Mouse (Mus musculus): ENCODE results near the gene Cox18. TPM values are rescaled to one million over a fixed set of nuclear protein-coding genes. Genes with fewer than 3 reads are reported as not detected.
"Not testable (repeated sequence)": the region's sequence is repeated elsewhere in the genome, so short reads cannot be mapped to it uniquely, and the experiment has no call there.

Gene Cox18
- total RNA-seq (2017) = 5.8 to 8.4 TPM (median 7.0 TPM) in 3 replicates

DNA sequence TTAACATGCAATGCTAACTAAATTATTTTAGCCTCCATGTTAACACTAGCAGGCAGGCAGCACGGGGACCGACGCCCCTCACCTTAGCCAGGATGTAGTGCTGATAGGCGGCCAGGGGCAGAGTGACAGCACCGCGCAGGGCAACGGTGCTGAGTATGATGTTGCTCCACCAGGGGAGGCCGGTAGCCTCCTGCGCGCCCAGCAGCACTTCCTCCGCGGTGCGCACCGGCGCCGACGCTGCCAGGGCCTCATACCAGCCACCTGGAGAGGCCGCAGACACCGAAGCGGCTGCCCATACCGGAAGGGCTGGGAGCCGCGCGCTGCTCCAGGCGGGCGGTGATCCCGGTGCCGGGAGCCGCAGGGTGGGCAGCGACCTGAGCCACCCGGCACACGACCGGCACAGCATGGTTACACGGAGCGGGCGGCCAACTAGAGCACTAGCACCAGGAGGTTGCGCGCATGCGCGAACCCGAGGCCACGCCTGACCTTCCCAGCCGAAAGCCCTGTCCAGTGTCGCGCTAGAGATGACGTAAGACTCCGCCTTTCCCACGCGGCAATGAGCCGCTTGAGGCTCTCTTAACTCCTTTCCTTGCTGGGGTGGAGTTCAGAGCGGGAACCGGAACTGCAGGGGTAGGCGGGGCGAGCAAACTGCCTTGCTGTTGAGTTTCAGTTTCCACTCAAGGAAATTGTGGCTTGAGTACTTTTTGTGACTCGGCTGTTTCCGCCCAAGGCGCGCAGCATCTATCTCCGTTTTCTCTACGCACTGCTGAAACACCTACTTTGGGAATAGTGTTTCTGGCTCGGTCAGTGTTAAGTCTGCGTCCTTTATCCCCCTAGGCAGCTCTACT, at the start of gene Cox18:
Cox18 (minus strand) TSS at position 468 of the 848 bp plus-strand sequence.
- peak; percentile 97 for ATAC-seq (replicated peaks; ENCODE audit: insufficient number of reproducible peaks, low FRiP score, low TSS enrichment, poor library complexity, severe bottlenecking)

DNA sequence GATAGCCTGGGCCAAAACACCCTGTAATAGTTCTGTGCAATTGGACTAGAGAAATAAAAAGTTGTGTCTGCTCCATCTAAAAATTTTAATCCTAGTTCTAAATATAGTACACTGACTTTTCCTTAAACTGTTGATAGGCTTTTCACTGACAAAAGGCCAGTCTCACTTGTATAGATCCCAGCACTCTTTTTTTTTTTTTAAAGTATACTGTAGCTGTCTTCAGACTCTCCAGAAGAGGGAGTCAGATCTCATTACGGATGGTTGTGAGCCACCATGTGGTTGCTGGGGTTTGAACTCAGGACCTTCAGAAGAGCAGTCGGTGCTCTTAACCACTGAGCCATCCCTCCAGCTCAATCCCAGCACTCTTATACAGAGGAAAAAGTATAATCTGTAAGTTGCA, 38.4 kb upstream of the Cox18 start:
- not testable (repeated sequence) for ATAC-seq (replicated peaks; ENCODE audit: insufficient number of reproducible peaks, low FRiP score, low TSS enrichment, poor library complexity, severe bottlenecking)

DNA sequence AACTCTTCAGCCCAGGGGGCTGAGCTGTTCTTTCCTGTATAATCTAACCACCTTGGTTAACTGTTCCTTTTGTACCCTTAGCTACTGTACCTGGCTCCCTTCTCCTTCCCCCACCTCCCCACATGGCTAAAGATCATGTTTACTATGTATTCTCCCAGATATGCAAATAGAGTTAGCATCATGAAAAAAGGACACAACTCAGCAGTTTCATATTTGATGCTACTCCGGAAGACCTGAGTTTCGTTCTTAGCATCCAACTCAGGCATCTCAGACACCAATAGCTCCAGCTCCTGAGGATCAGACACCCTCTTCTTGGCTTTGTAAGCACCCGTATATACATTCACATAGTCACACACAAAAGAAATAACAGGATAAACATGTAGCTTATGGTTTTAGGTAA, 33.2 kb upstream of the Cox18 start:
- no peak for ATAC-seq (replicated peaks; ENCODE audit: insufficient number of reproducible peaks, low FRiP score, low TSS enrichment, poor library complexity, severe bottlenecking)

DNA sequence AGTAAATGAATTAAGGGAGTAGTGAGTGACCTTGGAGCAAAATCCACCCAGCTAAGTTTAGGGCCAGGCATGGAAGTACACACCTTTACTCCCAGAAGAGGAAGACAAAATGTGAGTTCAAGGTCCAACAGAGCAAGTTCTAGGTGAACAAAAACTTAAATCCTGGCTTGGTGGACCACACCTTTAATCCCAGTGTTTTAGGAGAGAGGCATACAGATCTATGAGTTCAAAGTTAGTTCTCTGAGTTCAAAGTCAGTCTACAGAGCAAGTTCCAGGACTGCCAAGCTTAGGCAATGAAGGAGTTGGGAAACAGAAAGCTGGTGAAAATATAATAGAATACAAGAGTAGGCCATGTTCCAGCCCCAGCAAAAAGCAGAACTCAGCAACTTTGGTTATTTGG, 23.7 kb upstream of the Cox18 start:
- ATAC-seq (replicated peaks; ENCODE audit: insufficient number of reproducible peaks, low FRiP score, low TSS enrichment, poor library complexity, severe bottlenecking) = no peak

DNA sequence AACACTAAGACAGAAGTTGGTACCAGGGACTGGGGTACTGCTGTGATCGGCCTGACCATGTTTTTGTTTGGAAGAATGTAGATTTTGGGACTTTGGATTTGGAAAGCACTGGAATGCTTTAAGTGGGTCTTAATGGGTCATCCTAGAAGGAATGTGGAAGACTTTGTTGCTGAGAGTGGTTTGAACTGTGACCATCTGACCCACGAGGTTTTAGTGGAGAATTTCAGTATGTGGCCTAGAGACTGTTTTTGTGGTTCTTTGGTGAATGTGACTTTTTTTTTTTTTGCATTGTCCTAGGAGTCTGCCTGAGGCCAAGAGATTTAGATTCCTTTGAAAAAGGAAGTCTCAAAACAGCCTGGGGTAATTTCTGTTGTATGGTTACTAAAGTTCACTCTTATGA, 23.2 kb upstream of the Cox18 start:
- ATAC-seq (replicated peaks; ENCODE audit: insufficient number of reproducible peaks, low FRiP score, low TSS enrichment, poor library complexity, severe bottlenecking) = no peak

DNA sequence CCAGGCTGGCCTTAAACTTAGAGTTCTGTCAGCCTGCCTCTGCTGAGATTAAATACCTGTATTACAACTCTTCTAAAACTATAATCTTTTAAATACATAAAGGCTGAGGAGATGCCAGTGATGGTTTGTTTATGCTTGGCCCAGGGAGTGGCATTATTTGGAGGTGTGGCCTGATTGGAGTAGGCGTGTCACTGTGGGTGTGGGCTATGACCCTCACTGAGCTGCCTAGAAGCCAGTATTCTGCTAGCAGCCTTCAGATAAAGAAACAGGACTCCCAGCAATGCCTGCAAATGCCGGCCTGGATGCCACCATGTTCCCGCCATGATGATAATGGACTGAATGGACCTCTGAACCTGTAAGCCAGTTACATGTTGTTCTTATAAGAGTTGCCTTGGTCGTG, 22.8 kb upstream of the Cox18 start:
- ATAC-seq (replicated peaks; ENCODE audit: insufficient number of reproducible peaks, low FRiP score, low TSS enrichment, poor library complexity, severe bottlenecking) = no peak

DNA sequence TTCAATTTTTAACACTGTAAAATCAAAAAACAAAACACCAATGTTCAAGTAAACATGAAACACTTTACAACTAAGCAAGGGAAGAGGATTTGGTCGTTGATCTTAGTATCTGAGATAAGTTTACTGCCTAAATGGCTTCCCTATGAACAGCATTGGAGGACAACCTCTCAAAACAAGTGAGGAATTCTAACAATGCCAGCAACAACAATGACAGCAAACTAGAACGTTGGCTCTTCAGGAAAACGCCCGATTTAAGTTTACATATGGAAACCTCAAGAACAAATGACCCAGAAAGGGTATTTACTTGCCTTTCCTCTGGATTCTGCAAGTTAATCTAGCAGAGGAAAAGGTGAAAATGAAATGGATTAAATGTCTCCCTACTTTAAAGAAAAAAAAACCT, 21.6 kb upstream of the Cox18 start:
- ATAC-seq (replicated peaks; ENCODE audit: insufficient number of reproducible peaks, low FRiP score, low TSS enrichment, poor library complexity, severe bottlenecking) = no peak

DNA sequence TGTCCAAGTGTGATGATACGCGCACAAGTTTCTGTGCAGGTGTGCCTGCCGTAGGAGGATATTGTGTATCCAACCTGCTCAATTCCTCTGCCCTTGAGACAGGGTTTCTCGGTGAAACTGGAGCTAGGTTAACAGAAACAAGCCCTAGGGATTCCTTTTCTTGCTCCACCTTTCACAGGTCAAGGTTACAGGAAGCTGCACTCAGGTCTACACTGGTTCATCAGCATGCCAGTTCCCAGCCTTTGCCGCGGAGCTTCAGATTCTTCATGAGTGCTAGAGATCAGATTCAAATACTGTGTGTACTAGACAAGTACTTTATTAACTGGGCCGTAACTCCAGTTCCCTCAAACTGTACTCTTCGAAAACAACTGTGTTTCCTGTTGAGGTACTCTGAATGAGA, 11.4 kb upstream of the Cox18 start:
- no peak for ATAC-seq (replicated peaks; ENCODE audit: insufficient number of reproducible peaks, low FRiP score, low TSS enrichment, poor library complexity, severe bottlenecking)

DNA sequence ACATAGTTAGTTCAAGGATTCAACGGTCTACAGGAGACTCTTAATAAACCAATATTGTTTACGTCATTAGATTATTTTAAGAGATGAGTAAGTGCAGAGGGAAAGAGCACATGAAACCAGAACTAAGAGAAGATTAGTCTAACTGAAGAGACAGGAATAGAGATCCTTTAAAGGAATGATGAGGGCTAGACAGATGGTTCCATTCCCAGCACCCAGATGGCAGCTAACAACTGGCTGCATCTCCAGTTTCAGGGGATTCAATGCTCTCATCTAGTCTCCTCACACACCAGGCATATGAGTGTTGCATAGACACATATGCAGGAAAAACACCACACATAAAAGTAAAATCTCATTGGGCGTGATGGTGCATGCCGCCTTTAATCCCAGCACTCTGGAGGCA, 9.5 kb upstream of the Cox18 start:
- no peak for ATAC-seq (replicated peaks; ENCODE audit: insufficient number of reproducible peaks, low FRiP score, low TSS enrichment, poor library complexity, severe bottlenecking)

DNA sequence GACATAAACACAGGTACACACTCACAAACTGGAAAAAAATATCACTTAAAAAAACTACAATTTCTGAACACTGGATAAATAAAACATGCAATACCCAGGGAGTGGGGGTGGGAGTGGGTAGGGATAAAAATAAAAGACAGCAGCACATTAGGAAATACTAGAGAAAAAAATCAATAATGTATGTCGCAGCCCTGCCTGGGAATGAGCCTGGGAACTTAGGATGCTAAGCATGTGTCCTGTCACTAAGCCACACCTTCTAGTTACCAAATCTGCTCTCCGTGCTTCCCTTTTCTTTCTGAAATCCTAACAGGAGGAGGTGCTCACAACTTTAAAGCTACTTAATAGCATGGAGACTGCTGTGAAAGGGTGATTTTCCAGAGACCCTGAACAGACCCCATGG, 6.0 kb upstream of the Cox18 start:
- no peak for ATAC-seq (replicated peaks; ENCODE audit: insufficient number of reproducible peaks, low FRiP score, low TSS enrichment, poor library complexity, severe bottlenecking)

DNA sequence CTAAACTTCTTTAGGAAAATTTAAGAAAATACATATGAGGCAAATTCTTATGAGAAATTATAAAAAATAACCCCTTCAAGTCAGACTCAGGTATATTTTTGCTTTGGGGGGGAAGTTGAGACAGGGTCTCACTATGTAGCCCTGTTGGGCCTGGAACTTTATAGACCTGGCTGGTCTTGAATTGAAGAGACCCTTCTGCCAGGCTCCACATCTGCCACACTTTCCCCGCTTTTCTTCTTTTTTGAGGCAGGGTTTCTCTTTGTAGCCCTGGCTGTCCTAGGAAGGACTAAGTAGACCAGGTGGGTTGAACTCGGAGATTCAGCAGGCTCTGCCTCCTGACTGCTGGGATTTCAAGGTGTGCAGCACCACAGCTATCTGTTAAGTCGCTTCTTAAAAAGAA, 2.9 kb upstream of the Cox18 start:
- ATAC-seq (replicated peaks; ENCODE audit: insufficient number of reproducible peaks, low FRiP score, low TSS enrichment, poor library complexity, severe bottlenecking) = no peak

DNA sequence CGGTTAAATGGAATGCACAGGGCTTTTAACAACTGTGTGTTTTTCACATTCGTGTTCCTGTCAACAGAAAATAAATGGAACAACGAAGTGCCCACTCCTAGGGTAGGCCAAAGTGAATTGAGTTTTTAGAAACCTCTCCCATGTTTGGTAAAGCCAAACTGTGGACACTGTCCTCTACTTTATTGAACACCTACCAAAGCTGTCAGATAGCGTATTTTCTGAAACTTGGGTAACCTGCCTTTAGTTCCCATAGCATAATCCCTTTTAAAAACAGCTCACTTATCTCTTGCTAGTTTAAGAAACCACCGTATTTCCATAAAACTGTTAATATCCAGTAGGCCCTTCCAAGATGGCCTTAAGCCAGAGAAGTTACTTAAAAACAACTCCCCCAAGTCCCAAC, 929 bp upstream of the Cox18 start:
- ATAC-seq (replicated peaks; ENCODE audit: insufficient number of reproducible peaks, low FRiP score, low TSS enrichment, poor library complexity, severe bottlenecking) = no peak

DNA sequence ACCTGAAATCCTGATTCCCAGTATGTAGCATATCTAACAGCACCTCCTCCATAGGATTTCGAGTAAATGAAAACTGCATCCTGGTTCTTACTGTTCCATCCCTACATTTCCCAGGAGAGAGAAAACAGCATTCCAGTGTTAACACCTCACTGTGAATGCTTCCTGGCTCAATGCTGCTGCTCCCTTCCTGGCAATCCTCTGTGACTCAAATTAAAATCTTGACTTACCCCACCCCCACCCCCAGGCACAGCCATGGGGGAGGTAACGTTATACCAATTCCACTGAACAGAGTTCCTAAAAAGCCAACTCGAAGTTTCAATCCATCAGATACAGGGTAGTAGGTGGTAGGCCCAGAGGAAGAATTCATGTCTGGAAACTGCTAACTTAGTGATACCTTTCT, 864 bp downstream of the Cox18 start:
- ATAC-seq (replicated peaks; ENCODE audit: insufficient number of reproducible peaks, low FRiP score, low TSS enrichment, poor library complexity, severe bottlenecking) = no peak

DNA sequence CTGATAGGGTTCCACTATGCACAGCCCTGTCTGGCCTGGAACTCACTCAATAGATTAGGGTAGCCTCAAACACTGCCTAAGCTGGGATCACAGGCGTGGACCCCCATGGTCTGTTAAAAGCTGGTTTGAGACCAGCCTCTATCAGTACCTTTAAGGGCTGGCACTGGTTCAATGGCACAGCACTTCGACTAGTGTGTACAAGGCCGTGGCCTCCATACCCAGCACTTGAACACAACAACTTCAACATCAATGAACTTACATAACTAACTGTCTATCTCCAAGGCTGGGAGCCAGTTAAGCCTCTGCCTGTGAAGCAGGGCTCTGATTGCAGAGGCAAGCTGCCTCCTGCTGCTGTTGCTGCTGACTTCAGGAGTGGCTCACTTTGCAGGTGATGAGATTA, 6.0 kb downstream of the Cox18 start:
- no peak for ATAC-seq (replicated peaks; ENCODE audit: insufficient number of reproducible peaks, low FRiP score, low TSS enrichment, poor library complexity, severe bottlenecking)

DNA sequence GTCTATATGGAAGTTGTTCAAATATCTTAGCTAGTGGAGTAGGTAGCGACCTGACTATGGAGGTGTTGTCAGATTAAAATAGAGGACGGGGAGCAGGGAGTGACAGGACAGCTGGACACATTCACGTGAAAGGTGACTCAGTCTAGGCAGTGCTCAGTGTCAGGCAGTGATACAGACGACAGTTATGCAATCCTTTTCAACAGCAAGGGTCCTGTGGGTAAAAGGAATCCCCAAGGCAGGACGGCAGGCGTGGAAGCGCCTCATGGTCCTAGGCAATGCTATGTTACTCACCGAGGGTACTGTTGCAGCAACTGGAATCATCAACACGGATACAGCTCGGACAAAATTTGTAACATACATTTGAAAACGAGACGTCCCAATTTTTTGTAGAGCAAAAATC, 6.6 kb downstream of the Cox18 start:
- no peak for ATAC-seq (replicated peaks; ENCODE audit: insufficient number of reproducible peaks, low FRiP score, low TSS enrichment, poor library complexity, severe bottlenecking)

DNA sequence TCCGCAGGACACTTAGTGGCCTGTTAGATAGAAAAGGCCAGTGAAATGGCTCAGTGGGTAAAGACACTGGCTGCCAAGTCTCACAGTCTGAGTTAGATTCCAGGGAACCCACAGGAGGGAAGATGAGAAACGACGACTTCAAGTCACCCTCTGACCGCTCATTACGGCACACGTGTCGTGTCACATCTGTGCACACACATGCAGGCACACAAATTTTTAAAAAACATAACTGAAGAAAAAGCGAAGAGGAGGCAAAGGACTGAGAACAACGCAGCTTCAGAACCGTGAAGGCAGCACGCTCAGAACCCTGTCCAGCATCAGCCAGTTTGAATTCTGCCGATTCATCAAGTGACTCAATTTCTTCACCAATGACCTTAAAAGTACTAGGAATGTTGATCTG, 10.4 kb downstream of the Cox18 start:
- no peak for ATAC-seq (replicated peaks; ENCODE audit: insufficient number of reproducible peaks, low FRiP score, low TSS enrichment, poor library complexity, severe bottlenecking)

DNA sequence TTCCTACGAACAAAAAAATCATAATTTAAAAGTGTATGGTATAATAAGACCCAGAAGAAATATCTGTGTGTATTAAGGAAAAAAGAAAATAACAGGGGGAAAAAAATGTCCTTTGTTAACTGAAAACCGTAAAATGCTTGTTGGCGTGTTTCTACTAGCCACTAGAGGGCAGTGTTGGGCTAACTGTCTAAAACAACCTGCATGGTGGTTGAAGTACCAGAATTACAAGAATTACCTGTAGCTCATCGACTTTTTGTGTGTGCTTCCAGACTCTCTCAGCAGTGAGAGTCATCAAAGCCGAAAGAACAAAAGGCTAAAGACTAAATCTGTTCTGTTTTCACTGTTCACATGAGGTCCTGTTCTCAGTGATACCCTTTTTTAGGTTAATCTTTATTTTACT, 20.6 kb downstream of the Cox18 start:
- no peak for ATAC-seq (replicated peaks; ENCODE audit: insufficient number of reproducible peaks, low FRiP score, low TSS enrichment, poor library complexity, severe bottlenecking)

DNA sequence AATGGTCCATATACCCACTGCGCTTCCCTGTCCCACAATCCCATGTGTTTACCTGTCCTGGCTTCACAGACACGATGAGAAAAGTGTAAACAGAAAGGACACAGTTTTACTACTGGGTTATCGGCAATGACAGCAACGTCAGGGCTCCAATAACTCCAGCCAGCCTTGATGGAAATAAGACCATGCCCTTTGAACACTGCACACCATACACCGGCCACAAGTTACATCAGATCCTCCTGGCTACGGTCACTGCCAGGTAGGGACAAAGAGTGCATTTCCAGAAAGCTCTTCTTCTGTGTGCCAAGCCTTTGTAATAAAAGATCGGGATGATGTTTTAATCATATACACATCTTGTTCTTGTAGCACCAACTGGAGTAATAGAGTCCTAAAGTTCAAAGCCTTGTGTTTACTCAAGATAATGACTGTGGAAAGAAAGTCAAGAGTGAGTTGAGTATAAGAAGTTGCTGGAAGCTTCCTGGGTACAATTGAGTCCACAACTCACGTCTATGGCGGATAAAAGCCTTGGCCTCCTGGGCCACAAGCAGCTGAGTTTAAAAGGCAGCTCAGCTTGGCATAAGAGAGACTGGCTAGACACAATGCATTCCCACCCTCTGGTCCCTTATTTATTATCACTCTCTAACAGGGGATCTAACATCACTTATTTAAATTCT, 21.2 kb downstream of the Cox18 start:
- no peak for ATAC-seq (replicated peaks; ENCODE audit: insufficient number of reproducible peaks, low FRiP score, low TSS enrichment, poor library complexity, severe bottlenecking)

DNA sequence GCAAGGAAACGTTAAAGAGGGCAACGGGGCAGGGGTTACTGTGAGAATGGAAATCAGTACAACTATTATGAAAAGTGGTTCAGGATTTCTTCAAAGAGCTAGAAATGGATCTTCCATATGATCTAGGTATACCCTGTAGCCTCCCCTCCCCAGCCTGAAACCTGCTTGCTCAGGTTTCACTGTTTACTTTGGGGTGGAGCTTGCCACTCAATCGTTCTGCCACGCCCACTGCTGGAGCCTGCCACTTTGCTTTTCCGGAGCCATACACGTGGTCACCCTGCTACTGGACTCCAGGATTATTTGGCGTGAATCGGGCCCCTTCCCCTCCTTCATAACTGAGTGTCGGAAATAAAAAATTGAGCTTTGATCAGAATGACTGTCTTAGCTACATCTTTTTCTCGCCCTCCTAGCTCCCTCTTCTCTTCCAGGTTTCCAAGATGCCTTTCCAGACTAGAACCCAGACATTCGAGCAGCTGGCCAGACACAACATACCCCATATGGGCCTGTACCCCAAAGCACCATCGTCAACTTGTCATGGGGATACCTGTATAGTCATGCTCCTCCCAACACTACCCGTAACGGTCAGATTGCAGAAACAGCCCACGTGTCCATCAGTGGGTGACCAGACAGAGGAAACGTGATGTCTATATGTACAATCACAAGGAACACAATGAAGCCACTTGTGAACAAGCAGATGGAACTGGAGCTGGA, 23.7 kb downstream of the Cox18 start:
- no peak for ATAC-seq (replicated peaks; ENCODE audit: insufficient number of reproducible peaks, low FRiP score, low TSS enrichment, poor library complexity, severe bottlenecking)

DNA sequence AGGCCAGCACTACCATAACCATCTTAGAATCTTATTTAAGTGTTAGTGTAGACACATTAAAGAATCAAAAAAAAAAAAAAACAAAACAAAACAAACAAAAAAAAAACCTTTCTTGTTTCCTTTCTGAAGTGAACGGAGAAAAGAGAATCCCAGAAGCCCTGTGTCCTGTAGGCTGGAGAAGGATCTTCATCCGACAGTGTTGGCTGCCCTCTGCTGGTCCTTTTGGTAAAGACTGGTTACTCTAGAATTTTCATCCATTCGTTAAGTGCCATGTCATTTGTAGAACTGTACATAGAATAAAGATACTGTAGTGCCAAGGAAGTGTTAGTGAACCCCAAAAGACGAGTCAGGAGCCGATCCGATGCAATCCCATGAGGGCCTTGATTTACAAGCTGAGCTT, 29.0 kb downstream of the Cox18 start:
- no peak for ATAC-seq (replicated peaks; ENCODE audit: insufficient number of reproducible peaks, low FRiP score, low TSS enrichment, poor library complexity, severe bottlenecking)

Data from monocyte, adult 5-6 weeks (primary cell).